Mouse (Mus musculus): ENCODE results near the gene Flot1. TPM values are rescaled to one million over a fixed set of nuclear protein-coding genes. Genes with fewer than 3 reads are reported as not detected.

The Flot1 gene
- polyA plus RNA-seq, 1 experiment from 2014 or later = 36.1 TPM

GRCm38 (mm10) chr17:35829737-35830136 lies 6.7 kb downstream of the Flot1 start:
- WGBS = 2% methylated on average over 21 of the region's 21 CpGs
- H3K4me3 ChIP-seq (ENCODE audit: low read length) = peak overlapping the region; percentile 7
- no peak overlapping the region for H3K9ac ChIP-seq (ENCODE audit: low read depth, low read length)

GRCm38 (mm10) chr17:35832400-35833238 lies 9.6 kb downstream of the Flot1 start:
- Histone ChIP-seq H3K36me3 (ENCODE audit: control insufficient read depth, insufficient read depth, low read length) (peaks cover 57% of the 10 kb centered on the region), H3K27ac (ENCODE audit: low read depth, low read length) (no peak overlapping the region), H3K4me3 (ENCODE audit: low read length) (no peak overlapping the region), H3K9ac (ENCODE audit: low read depth, low read length) (no peak overlapping the region), H3K4me1 (ENCODE audit: control insufficient read depth, insufficient read depth, low read length) (peaks cover 26% of the 10 kb centered on the region), H3K4me2 (replicated peaks; ENCODE audit: low read depth, low read length) (no peak overlapping the region), H3K27me3 (ENCODE audit: control insufficient read depth, insufficient read depth, low read length) (no peaks in the 10 kb centered on the region), H3K9me3 (ENCODE audit: control insufficient read depth, low read length) (no peaks in the 10 kb centered on the region)
- WGBS = 63% methylated on average over 8 of the region's 8 CpGs
- ATAC-seq (ENCODE audit: low FRiP score, low TSS enrichment) = no peak

More at GRCm38 (mm10) chr17:35829737-35830136, 6.7 kb downstream of the Flot1 start:
- Histone ChIP-seq H3K27me3 (ENCODE audit: control insufficient read depth, insufficient read depth, low read length) (no peaks in the 10 kb centered on the region), H3K4me2 (replicated peaks; ENCODE audit: low read depth, low read length) (0 out of 2 replicates have a peak overlapping the region, but pooled peaks have one; percentile 5), H3K4me1 (ENCODE audit: control insufficient read depth, insufficient read depth, low read length) (peaks cover 12% of the 10 kb centered on the region; the same call in 1 of the 2 replicates), H3K36me3 (ENCODE audit: control insufficient read depth, insufficient read depth, low read length) (peaks cover 51% of the 10 kb centered on the region), H3K27ac (ENCODE audit: low read depth, low read length) (no peak overlapping the region), H3K9me3 (ENCODE audit: control insufficient read depth, low read length) (no peaks in the 10 kb centered on the region)
- peak; percentile 75 for ATAC-seq (ENCODE audit: low FRiP score, low TSS enrichment)

GRCm38 (mm10) chr17:35833239-35833751 lies 10.3 kb downstream of the Flot1 start:
- ATAC-seq (ENCODE audit: low FRiP score, low TSS enrichment) = no peak
- H3K27ac ChIP-seq (ENCODE audit: low read depth, low read length) = no peak overlapping the region
- no peak overlapping the region for H3K4me3 ChIP-seq (ENCODE audit: low read length)
- H3K9ac ChIP-seq (ENCODE audit: low read depth, low read length) = no peak overlapping the region
- H3K4me1 ChIP-seq (ENCODE audit: control insufficient read depth, insufficient read depth, low read length) = peaks cover 26% of the 10 kb centered on the region
- no peak overlapping the region for H3K4me2 ChIP-seq (replicated peaks; ENCODE audit: low read depth, low read length)
- 31% methylated on average over 5 of the region's 5 CpGs for WGBS
- H3K9me3 ChIP-seq (ENCODE audit: control insufficient read depth, low read length) = no peaks in the 10 kb centered on the region
- H3K36me3 ChIP-seq (ENCODE audit: control insufficient read depth, insufficient read depth, low read length) = peaks cover 54% of the 10 kb centered on the region
- no peaks in the 10 kb centered on the region for H3K27me3 ChIP-seq (ENCODE audit: control insufficient read depth, insufficient read depth, low read length)

DNA sequence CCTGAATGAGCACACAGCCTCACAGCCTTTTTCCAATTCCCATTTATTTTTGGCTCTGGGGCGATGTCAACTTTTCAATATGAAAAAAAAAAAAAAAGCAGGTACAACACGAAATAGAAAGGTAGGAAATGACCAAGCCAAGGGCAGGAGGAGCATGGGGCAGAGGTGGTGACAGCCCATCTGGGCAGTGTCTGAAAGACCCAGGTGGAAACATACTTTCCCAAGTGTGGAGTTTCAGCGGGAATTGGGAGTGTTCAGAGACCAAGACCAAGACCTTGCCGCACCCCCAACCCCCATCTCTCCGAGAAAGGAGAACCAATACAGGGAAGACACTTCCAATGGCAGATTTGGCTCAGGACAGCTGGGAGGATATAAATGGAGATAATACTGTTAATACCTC lies 10.9 kb downstream of the Flot1 start:
- ATAC-seq (ENCODE audit: low FRiP score, low TSS enrichment) = no peak
- Histone ChIP-seq H3K4me3 (ENCODE audit: low read length) (no peak overlapping the region), H3K27me3 (ENCODE audit: control insufficient read depth, insufficient read depth, low read length) (no peaks in the 10 kb centered on the region), H3K36me3 (ENCODE audit: control insufficient read depth, insufficient read depth, low read length) (peaks cover 54% of the 10 kb centered on the region), H3K4me1 (ENCODE audit: control insufficient read depth, insufficient read depth, low read length) (peaks cover 26% of the 10 kb centered on the region), H3K4me2 (replicated peaks; ENCODE audit: low read depth, low read length) (peak overlapping the region; percentile 78; the same call in 1 of the 2 replicates), H3K27ac (ENCODE audit: low read depth, low read length) (no peak overlapping the region), H3K9me3 (ENCODE audit: control insufficient read depth, low read length) (no peaks in the 10 kb centered on the region), H3K9ac (ENCODE audit: low read depth, low read length) (no peak overlapping the region)
- 55% methylated on average over 5 of the region's 5 CpGs for WGBS

DNA sequence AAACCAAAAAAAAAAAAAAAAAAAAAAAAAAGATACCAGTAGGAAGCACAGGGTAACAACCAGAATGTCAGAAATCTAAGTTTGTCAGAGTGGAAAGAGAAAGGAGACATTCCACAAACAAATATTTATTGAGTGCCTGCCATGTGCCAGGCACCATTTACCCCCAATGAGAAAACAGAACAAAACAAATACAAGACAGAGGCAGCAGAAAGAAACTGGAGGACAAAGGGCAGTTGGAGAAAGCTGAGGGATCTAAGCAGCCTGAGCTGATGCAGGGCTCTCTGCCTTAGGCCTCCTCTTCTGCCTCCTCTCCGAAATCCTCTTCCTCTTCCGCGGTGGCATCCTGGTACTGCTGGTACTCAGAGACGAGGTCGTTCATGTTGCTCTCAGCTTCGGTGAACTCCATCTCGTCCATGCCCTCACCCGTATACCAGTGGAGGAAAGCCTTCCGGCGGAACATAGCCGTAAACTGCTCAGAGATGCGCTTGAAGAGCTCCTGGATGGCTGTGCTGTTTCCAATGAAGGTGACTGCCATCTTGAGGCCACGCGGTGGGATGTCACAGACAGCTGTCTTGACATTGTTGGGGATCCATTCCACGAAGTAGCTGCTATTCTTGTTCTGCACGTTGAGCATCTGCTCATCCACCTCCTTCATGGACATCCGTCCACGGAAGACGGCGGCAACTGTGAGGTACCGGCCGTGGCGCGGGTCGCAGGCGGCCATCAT lies 11.8 kb downstream of the Flot1 start:
- no peaks in the 10 kb centered on the region for H3K9me3 ChIP-seq (ENCODE audit: control insufficient read depth, low read length)
- peak overlapping the region; percentile 78 for H3K4me2 ChIP-seq (replicated peaks; ENCODE audit: low read depth, low read length)
- peak overlapping the region; percentile 91 for H3K4me3 ChIP-seq (ENCODE audit: low read length)
- no peak for ATAC-seq (ENCODE audit: low FRiP score, low TSS enrichment)
- peaks cover 54% of the 10 kb centered on the region for H3K36me3 ChIP-seq (ENCODE audit: control insufficient read depth, insufficient read depth, low read length)
- peak overlapping the region; percentile 87; the same call in 1 of the 2 replicates for H3K9ac ChIP-seq (ENCODE audit: low read depth, low read length)
- H3K27ac ChIP-seq (ENCODE audit: low read depth, low read length) = no peak overlapping the region
- no peaks in the 10 kb centered on the region for H3K27me3 ChIP-seq (ENCODE audit: control insufficient read depth, insufficient read depth, low read length)
- peaks cover 28% of the 10 kb centered on the region for H3K4me1 ChIP-seq (ENCODE audit: control insufficient read depth, insufficient read depth, low read length)
- WGBS = 70% methylated on average over 26 of the region's 26 CpGs

DNA sequence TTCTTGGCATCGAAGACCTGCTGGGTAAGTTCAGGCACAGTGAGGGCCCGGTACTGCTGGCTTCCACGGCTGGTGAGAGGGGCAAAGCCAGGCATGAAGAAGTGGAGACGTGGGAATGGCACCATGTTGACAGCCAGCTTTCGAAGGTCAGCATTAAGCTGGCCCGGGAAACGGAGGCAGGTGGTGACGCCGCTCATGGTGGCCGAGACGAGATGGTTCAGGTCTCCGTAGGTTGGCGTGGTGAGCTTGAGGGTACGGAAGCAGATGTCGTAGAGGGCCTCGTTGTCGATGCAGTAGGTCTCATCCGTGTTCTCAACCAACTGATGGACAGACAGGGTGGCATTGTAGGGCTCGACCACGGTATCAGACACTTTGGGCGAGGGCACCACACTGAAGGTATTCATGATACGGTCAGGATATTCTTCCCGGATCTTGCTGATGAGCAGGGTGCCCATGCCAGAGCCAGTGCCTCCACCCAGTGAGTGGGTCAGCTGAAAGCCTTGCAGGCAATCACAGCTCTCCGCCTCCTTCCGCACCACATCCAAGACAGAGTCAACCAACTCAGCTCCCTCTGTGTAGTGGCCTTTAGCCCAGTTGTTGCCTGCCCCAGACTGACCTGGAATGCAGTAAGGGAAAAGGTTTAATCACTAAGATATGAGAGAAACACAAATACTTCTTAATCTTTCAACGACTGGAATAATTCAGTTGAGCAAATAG lies 12.6 kb downstream of the Flot1 start:
- H3K4me2 ChIP-seq (replicated peaks; ENCODE audit: low read depth, low read length) = peak overlapping the region; percentile 78
- H3K9ac ChIP-seq (ENCODE audit: low read depth, low read length) = peak overlapping the region; percentile 87
- no peak overlapping the region for H3K27ac ChIP-seq (ENCODE audit: low read depth, low read length)
- H3K4me3 ChIP-seq (ENCODE audit: low read length) = peak overlapping the region; percentile 91
- no peak for ATAC-seq (ENCODE audit: low FRiP score, low TSS enrichment)
- peaks cover 23% of the 10 kb centered on the region for H3K4me1 ChIP-seq (ENCODE audit: control insufficient read depth, insufficient read depth, low read length)
- H3K9me3 ChIP-seq (ENCODE audit: control insufficient read depth, low read length) = no peaks in the 10 kb centered on the region
- H3K27me3 ChIP-seq (ENCODE audit: control insufficient read depth, insufficient read depth, low read length) = no peaks in the 10 kb centered on the region
- 75% methylated on average over 26 of the region's 26 CpGs for WGBS
- H3K36me3 ChIP-seq (ENCODE audit: control insufficient read depth, insufficient read depth, low read length) = peaks cover 54% of the 10 kb centered on the region

- Histone ChIP-seq H3K36me3 (ENCODE audit: control insufficient read depth, insufficient read depth, low read length) (peaks cover 49% of the 10 kb centered on the region), H3K9me3 (ENCODE audit: control insufficient read depth, low read length) (no peaks in the 10 kb centered on the region), H3K4me3 (ENCODE audit: low read length) (peak overlapping the region; percentile 91), H3K4me2 (replicated peaks; ENCODE audit: low read depth, low read length) (peak overlapping the region; percentile 78), H3K27ac (ENCODE audit: low read depth, low read length) (peak overlapping the region; percentile 97), H3K9ac (ENCODE audit: low read depth, low read length) (peak overlapping the region; percentile 87), H3K27me3 (ENCODE audit: control insufficient read depth, insufficient read depth, low read length) (no peaks in the 10 kb centered on the region), H3K4me1 (ENCODE audit: control insufficient read depth, insufficient read depth, low read length) (peaks cover 23% of the 10 kb centered on the region)
- no peak for ATAC-seq (ENCODE audit: low FRiP score, low TSS enrichment)
- 7% methylated on average over 24 of the region's 24 CpGs for WGBS
Measured at GRCm38 (mm10) chr17:35836178-35836965, 13.3 kb downstream of the Flot1 start.

GRCm38 (mm10) chr17:35836991-35837422 lies 14.0 kb downstream of the Flot1 start:
- peaks cover 23% of the 10 kb centered on the region for H3K4me1 ChIP-seq (ENCODE audit: control insufficient read depth, insufficient read depth, low read length)
- 0% methylated on average over 24 of the region's 25 CpGs for WGBS
- ATAC-seq (ENCODE audit: low FRiP score, low TSS enrichment) = peak; percentile 21
- peak overlapping the region; percentile 78 for H3K4me2 ChIP-seq (replicated peaks; ENCODE audit: low read depth, low read length)
- H3K4me3 ChIP-seq (ENCODE audit: low read length) = peak overlapping the region; percentile 91
- peak overlapping the region; percentile 97 for H3K27ac ChIP-seq (ENCODE audit: low read depth, low read length)
- H3K9me3 ChIP-seq (ENCODE audit: control insufficient read depth, low read length) = no peaks in the 10 kb centered on the region
- peaks cover 48% of the 10 kb centered on the region for H3K36me3 ChIP-seq (ENCODE audit: control insufficient read depth, insufficient read depth, low read length)
- H3K27me3 ChIP-seq (ENCODE audit: control insufficient read depth, insufficient read depth, low read length) = no peaks in the 10 kb centered on the region
- peak overlapping the region; percentile 87 for H3K9ac ChIP-seq (ENCODE audit: low read depth, low read length)
